Mouse (Mus musculus) stomach, embryonic 16.5 days (tissue): ENCODE data around the gene Leng1. TPM values are rescaled to one million over a fixed set of nuclear protein-coding genes. Genes with fewer than 3 reads are reported as not detected.
"Not testable (repeated sequence)": the region's sequence is repeated elsewhere in the genome, so short reads cannot be mapped to it uniquely, and the experiment has no call there.

Source experiments
- ATAC-seq: fragments of 200-750 bp; cut with Nextera tagmentation; 2 replicates; pipeline ENCODE4 v1.8.0; 2017; ENCODE audit warnings: moderate number of reproducible peaks, moderate TSS enrichment; ENCODE audit not compliant: insufficient read depth, low FRiP score
- H3K27ac ChIP-seq: fragments of 300-500 bp; sonication (generic); 2 replicates; pipeline ENCODE4 v1.5.1; 2014; ENCODE audit warnings: low read length
- H3K27me3 ChIP-seq: fragments of 300-500 bp; sonication (generic); 2 replicates; pipeline ENCODE4 v1.6.1; 2014; ENCODE audit warnings: low read length, control low read depth, mixed read lengths; ENCODE audit not compliant: control insufficient read depth, insufficient read depth
- H3K36me3 ChIP-seq: fragments of 300-500 bp; sonication (generic); 2 replicates; pipeline ENCODE4 v1.6.1; 2014; ENCODE audit warnings: low read length; ENCODE audit not compliant: control insufficient read depth, insufficient read depth
- H3K4me1 ChIP-seq: fragments of 300-500 bp; sonication (generic); 2 replicates; pipeline ENCODE4 v1.6.1; 2014; ENCODE audit warnings: low read length, control low read depth, mixed read lengths; ENCODE audit not compliant: control insufficient read depth, insufficient read depth
- H3K4me2 ChIP-seq: fragments of 300-500 bp; sonication (generic); 2 replicates; pipeline ENCODE4 v1.6.1; 2014; ENCODE audit warnings: low read depth, low read length, mixed read lengths
- H3K4me3 ChIP-seq: fragments of 300-500 bp; sonication (generic); replicated peaks from 2 replicates; pipeline ENCODE4 v1.5.1; 2014; ENCODE audit warnings: mild to moderate bottlenecking, low read length
- H3K9ac ChIP-seq: fragments of 300-500 bp; sonication (generic); 2 replicates; pipeline ENCODE4 v1.6.1; 2014; ENCODE audit warnings: low read length
- H3K9me3 ChIP-seq: fragments of 300-500 bp; sonication (generic); replicated peaks from 2 replicates; pipeline ENCODE4 v1.6.1; 2016; ENCODE audit warnings: low read length, control low read depth; ENCODE audit not compliant: control insufficient read depth
- WGBS: fragments of 180-500 bp; shearing (Covaris S2); extraction: QIAGEN DNeasy Blood & Tissue Kit; methylation state at CpG from one replicate; pipeline ENCODE4 v1.1.7; 2014; 5-methylcytosine and 5-hydroxymethylcytosine counted together
- polyA plus RNA-seq: library from polyadenylated mRNA; unstranded; fragments of >200 nt; fragmentation: Nextera tagmentation; extraction: Ambion mirVana; gene quantifications from 2 replicates; pipeline ENCODE4 v1.2.1, GENCODE M21; 2015

The Leng1 gene
- polyA plus RNA-seq: 12.0 and 14.3 TPM in 2 replicates

DNA sequence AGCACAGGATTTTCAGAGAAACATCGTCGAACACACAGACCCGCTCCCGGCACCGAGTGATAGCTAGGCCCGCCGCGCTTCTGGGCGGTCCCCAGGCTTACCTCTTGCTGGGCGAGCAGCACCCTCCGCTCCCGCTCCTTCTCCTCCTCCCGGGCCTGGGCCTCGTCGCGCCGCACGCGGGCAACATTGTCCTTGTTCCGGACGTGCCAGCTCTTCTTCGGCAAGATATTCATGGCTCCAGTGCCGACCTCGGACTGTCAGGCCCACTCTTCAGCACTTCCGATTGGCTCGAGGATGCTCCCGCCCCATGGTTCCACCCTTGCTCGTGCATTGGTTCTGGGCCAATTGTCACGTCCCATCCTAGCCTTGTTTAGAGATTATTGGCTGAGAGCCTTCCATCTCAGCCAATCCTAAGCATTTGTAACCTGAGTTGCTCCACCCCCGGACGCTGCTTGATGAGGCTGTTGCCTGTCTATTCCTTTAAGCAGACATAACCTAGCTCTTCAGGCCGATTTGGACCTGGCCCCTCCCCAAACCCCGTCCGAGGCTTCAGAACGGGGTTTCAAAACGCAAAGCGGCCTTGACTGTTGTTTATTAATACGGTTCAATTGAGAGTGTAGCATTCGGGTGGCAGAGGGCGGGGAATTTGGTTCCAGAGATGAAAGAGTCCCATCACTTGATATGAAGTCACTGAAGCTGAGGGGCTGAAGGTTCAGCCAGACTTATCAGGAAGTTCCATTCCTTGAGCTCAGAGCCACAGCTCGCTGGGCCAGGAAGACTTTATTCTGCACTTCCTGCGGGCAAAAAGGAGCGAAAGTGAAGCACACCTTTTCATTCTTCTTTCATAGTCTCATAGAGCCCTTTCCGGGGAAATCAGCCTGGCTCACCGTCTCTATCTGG lies at the start of gene Leng1:
Gene Leng1 (minus strand): TSS at position 626 of the 900 bp plus-strand sequence.
- peak within 1 kb of the TSS; percentile 76 for H3K4me2 ChIP-seq
- no peaks in the 10 kb centered on the region for H3K9me3 ChIP-seq
- peak within 1 kb of the TSS; percentile 92 for H3K27ac ChIP-seq
- H3K4me3 ChIP-seq: peak within 1 kb of the TSS; percentile 74
- ATAC-seq: peak; percentile 99
- H3K27me3 ChIP-seq: no peaks in the 10 kb centered on the region
- peaks cover 10% of the 10 kb centered on the region for H3K36me3 ChIP-seq
- peak within 1 kb of the TSS; percentile 78 for H3K9ac ChIP-seq
- WGBS: 3% methylated on average over 45 of the region's 45 CpGs
- peaks cover 15% of the 10 kb centered on the region for H3K4me1 ChIP-seq

DNA sequence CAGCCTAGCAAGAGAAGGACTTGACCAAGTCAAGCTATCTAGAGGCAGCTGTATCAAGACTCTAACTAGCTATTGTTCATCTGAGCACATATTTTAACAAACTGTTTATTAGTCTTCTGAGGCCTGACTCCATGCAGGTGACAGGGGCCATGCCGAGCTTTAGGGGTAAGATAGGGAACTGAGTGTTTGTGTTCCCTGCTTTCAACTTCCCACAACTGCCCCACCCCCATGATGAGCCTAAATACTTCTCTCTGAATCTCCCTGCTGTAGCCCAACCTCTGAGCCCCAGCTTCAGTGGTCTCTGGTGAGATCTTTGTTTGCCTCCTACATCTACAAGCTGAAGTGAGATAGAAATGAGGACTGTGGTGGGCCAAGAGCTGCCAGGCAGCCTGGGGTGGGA lies 49.6 kb upstream of the Leng1 start:
- Histone ChIP-seq H3K9me3 (no peaks in the 10 kb centered on the region), H3K27ac (no peak overlapping the region), H3K27me3 (no peaks in the 10 kb centered on the region), H3K4me1 (no peaks in the 10 kb centered on the region), H3K4me3 (no peak overlapping the region), H3K9ac (no peak overlapping the region), H3K4me2 (no peak overlapping the region), H3K36me3 (no peaks in the 10 kb centered on the region)
- 22% methylated on average over 1 of the region's 1 CpGs for WGBS
- no peak for ATAC-seq

DNA sequence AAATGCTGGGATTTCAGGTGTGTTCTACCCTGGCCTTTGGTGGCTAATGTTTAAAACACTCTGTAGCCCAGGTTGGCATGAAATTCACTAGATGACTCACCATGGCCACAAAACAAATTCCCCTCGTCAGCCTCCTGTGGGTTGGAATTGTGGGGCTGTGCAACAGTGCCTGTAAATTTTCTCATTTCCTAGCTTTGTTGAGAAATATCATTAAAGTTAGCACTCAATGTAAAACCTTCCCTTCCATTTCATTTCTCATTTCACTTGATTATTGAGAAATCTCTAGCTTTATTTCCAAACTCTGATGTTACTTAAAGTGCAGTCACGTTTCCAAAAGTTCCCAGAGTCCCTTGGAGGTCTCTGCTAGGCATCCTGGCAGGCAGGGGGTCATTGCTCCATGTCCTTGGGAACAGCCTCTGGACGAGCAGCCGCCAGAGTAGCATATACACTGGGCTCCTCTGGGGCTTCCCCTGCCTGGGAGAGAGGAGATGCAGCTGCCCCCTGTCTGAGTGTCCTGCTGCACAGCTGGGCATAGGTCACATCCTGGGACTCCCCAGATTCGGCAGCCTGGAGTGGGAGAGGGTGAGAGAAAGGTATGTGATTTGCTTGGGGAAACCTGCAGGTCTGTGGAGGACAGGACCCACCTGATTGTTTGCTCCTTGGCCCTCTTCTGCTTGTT lies 46.8 kb upstream of the Leng1 start:
- no peak overlapping the region for H3K9ac ChIP-seq
- ATAC-seq: no peak
- H3K4me1 ChIP-seq: no peaks in the 10 kb centered on the region
- H3K9me3 ChIP-seq: no peaks in the 10 kb centered on the region
- no peak overlapping the region for H3K27ac ChIP-seq
- H3K36me3 ChIP-seq: 0 out of 2 replicates have a peak, but pooled peaks cover 3% of the 10 kb centered on the region
- H3K4me2 ChIP-seq: no peak overlapping the region
- no peaks in the 10 kb centered on the region for H3K27me3 ChIP-seq
- no peak overlapping the region for H3K4me3 ChIP-seq
- WGBS: 23% methylated on average over 5 of the region's 5 CpGs

DNA sequence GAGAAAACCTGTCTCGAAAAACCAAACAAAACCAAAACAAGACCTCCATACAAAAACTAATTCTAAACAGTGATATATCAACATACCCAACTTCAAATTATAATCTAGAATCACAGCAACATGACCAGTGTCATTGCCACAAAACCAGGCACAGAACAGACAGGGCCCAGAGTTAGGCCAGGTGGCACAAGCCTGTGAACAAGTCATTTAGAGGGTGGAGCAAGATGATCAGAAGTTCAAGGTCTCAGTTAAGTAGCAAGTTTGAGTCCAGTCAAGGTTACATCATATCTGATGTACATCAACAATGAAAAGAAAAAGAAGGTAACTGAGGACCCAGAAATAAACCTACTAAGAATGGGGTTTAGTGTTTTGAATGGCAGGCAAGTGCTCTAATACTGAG lies 43.4 kb upstream of the Leng1 start:
- no peak for ATAC-seq
- H3K4me1 ChIP-seq: peaks cover 9% of the 10 kb centered on the region
- no peak overlapping the region for H3K4me2 ChIP-seq
- no peak overlapping the region for H3K27ac ChIP-seq
- 73% methylated on average over 1 of the region's 1 CpGs for WGBS
- no peaks in the 10 kb centered on the region for H3K9me3 ChIP-seq
- H3K4me3 ChIP-seq: no peak overlapping the region
- H3K36me3 ChIP-seq: peaks cover 8% of the 10 kb centered on the region; the same call in 1 of the 2 replicates
- H3K9ac ChIP-seq: no peak overlapping the region
- H3K27me3 ChIP-seq: no peaks in the 10 kb centered on the region

DNA sequence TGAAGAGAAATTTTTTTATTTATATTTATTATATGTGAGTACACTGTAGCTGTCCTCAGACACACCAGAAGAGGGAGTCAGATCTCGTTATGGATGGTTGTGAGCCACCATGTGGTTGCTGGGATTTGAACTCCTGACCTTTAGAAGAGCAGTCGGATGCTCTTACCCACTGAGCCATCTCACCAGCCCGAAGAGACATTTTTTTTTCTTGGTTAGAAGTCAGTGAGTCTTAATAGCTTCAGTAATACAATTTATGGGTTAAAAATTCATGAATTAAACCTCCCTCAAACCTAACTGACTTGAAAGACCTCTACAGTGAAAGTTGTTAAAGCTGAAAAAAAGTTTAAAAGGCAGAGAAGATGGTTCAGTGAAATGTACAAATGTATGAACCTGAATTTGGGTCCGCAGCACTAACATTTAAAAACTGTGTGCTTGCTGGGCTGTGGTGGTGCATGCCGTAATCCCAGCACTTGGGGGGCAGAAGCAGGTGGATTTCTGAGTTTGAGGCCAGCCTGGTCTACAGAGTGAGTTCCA lies 42.9 kb upstream of the Leng1 start:
- H3K4me3 ChIP-seq, H3K9me3 ChIP-seq, H3K36me3 ChIP-seq, H3K9ac ChIP-seq, ATAC-seq, H3K27me3 ChIP-seq, H3K27ac ChIP-seq, H3K4me2 ChIP-seq, H3K4me1 ChIP-seq: not testable (repeated sequence)
- 33% methylated on average over 5 of the region's 5 CpGs for WGBS

DNA sequence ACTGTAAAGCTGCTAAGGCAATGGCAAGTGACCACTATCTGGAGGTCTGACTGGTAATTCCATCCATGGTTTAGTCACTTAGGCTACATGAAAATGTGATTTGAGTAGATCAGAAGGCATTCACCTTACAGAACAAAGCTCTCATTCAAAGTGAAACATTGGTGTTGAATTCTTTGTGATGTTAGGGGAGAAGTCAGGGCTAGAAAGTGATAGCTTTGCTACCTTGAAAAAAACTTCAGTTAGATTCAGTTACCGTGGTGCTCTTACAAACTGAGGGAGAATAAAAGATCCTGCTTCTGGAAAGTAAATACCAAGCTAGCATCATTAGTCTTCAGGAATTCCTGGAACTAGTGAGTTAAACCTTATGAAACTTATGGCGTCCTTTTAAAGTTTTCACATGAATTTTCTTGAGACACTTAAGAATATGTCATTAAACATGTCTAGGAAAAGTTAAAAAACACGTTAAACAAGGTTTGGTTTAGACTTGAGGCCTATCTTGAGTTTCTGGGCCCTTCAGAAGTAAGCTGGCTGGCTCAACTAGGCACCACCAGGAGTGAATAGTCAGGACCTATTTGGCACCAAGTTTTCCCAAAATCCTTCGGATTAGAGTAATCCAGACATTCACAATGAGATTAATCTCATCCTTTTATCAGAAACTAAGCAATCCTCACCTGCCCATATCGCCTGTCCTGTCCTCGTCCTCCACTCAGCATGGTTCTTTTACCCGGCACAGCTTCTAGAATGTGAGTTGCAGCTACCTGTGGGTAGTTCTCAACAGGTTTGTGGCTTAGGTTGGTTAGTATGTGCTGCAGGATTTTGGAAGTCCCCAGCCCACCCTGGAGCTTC lies 42.2 kb upstream of the Leng1 start:
- Histone ChIP-seq H3K27ac (no peak overlapping the region), H3K9ac (no peak overlapping the region), H3K4me2 (no peak overlapping the region), H3K4me1 (peaks cover 9% of the 10 kb centered on the region), H3K36me3 (peaks cover 8% of the 10 kb centered on the region; the same call in 1 of the 2 replicates), H3K9me3 (no peaks in the 10 kb centered on the region), H3K4me3 (no peak overlapping the region), H3K27me3 (no peaks in the 10 kb centered on the region)
- no peak for ATAC-seq
- WGBS: 41% methylated on average over 7 of the region's 7 CpGs

DNA sequence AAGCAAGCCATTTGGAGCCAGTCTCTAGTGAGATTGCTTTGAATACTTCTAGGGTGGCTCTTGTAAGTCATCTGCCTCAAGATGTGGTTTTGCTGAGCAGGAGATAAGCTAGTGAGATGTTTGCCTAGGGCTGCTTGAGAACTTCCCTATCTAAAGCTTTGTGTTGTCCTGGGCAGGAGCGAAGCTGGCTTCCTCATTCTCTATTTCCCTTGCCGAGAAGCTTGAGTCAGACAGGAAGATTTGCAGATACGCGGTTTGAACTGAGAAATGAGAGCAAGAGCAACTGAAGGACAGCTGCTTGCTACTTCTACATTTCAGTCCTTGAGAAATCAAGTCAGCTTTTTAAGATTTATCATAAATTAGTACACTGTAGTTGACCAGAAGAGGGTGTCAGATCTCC lies 41.4 kb upstream of the Leng1 start:
- H3K36me3 ChIP-seq: peaks cover 8% of the 10 kb centered on the region; the same call in 1 of the 2 replicates
- H3K9me3 ChIP-seq: no peaks in the 10 kb centered on the region
- H3K4me3 ChIP-seq: 0 out of 2 replicates have a peak overlapping the region, but pooled peaks have one; percentile 9
- peak overlapping the region; percentile 31; the same call in 1 of the 2 replicates for H3K9ac ChIP-seq
- peak overlapping the region; percentile 37 for H3K27ac ChIP-seq
- WGBS: 56% methylated on average over 4 of the region's 4 CpGs
- H3K4me1 ChIP-seq: peaks cover 9% of the 10 kb centered on the region
- ATAC-seq: no peak
- H3K27me3 ChIP-seq: no peaks in the 10 kb centered on the region
- H3K4me2 ChIP-seq: no peak overlapping the region

DNA sequence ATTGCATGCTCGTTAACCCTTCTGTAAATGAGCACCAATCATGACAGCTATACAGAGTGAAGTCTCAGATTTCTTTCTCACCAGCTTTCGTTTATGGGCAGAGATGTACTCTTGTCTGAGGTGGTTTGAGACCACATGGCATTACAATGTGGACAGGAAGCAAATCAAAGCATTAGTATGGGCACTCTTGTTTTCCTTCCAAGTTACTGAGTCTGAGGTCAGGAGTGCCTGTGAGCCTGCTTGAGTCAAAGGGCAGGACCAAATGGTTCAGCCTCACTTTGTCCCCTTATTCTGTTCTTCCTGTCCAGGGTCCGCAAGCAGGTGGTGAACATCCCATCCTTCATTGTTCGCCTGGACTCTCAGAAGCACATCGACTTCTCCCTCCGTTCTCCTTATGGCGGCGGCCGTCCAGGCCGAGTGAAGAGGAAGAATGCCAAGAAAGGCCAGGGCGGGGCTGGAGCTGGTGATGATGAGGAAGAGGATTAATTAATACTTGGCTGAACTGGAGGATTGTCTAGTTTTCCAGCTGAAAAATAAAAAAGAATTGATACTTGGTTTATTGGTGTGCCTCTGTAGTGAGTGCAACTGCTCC lies 40.8 kb upstream of the Leng1 start:
- no peak for ATAC-seq
- Histone ChIP-seq H3K4me1 (peaks cover 9% of the 10 kb centered on the region), H3K27ac (peak overlapping the region; percentile 37), H3K9me3 (no peaks in the 10 kb centered on the region), H3K27me3 (no peaks in the 10 kb centered on the region), H3K36me3 (peaks cover 8% of the 10 kb centered on the region; the same call in 1 of the 2 replicates), H3K4me2 (peak overlapping the region; percentile 92), H3K9ac (0 out of 2 replicates have a peak overlapping the region, but pooled peaks have one; percentile 31), H3K4me3 (peak overlapping the region; percentile 91)
- 41% methylated on average over 11 of the region's 11 CpGs for WGBS
